Mouse (Mus musculus): Measurements from ENCODE around the gene 2210016L21Rik. TPM values are rescaled to one million over a fixed set of nuclear protein-coding genes. Genes with fewer than 3 reads are reported as not detected.
A peak's percentile ranks its signal among the peaks of the same experiment; 100 is the strongest.

Gene 2210016L21Rik
- 84.1 and 106 TPM in 2 replicates for polyA plus RNA-seq (2015; fragmentation: Nextera tagmentation; extraction: Ambion mirVana)

DNA sequence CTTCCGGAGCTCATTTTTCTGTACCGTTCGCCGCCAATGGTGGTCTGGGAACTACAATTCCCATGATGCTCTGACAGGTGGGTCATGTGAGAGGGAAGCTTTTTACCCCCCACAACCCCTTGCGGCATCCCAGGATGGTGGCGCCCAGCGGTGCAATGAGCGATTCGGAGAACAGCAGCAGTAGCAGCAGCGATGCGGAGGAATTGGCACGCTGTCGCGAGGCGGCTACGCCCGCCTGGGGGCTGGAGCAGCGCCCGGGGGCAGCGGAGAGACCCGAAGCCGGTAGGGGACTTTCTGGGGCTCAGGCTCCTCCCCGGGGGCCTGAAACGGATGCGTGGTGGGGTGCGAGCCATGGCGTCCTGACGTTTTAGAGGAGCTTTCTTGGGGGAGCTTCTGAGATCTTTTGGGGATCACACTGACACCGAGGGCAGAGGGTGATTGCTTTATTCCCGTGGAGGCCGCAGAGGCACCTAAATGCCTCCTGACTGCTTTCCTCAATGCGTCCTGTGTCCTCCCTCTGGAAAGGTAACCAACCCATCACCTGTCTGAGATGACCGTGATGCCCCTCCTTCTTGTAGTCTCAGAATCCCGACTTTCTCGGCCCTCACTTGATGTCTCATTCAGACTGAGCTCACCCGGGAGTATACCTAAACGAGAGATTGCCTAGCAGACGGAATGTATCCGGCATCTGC is at the start of gene 2210016L21Rik:
Gene 2210016L21Rik, plus strand, starts transcription at position 85 of the 692 bp plus-strand sequence.
- Histone ChIP-seq H3K4me3 (replicated peaks; ENCODE audit: low read length) (peak within 1 kb of the TSS; percentile 71), H3K4me1 (replicated peaks; ENCODE audit: control insufficient read depth, insufficient read depth, low read length) (peaks cover 10% of the 10 kb centered on the region), H3K4me2 (ENCODE audit: low read length) (peak within 1 kb of the TSS; percentile 77), H3K36me3 (ENCODE audit: control insufficient read depth, insufficient read depth) (peaks cover 6% of the 10 kb centered on the region; the same call in 1 of the 2 replicates), H3K9ac (replicated peaks; ENCODE audit: low read depth, low read length) (peak within 1 kb of the TSS; percentile 78), H3K27ac (ENCODE audit: low read length) (peak within 1 kb of the TSS; percentile 78), H3K9me3 (ENCODE audit: control insufficient read depth, low read length) (peaks cover 5% of the 10 kb centered on the region; the same call in 1 of the 2 replicates), H3K27me3 (replicated peaks; ENCODE audit: control insufficient read depth, insufficient read depth, low read length) (no peaks in the 10 kb centered on the region)
- WGBS, result under 1% methylated on average over 39 of the region's 39 CpGs
- peak; percentile 99 for ATAC-seq

DNA sequence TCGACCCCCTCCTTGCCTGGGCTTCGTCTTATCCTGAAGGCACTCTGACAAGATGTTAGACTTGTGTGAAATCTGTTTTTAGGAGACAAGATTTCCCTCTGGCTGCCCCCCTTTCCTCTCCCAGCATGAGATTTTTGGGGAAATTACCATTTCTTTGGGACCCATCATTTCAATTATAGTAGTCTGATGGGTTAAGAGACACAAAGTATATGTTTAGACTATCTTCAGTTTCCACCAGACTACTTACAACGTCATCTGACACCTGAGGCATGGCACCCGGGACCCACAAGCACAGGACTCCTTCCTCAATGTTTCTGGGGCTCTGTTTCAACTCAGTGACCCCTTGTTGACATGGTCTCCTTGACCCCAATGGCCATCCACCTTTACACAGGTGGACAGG is 46.4 kb upstream of the 2210016L21Rik start:
- no peaks in the 10 kb centered on the region for H3K27me3 ChIP-seq (replicated peaks; ENCODE audit: control insufficient read depth, insufficient read depth, low read length)
- no peaks in the 10 kb centered on the region for H3K9me3 ChIP-seq (ENCODE audit: control insufficient read depth, low read length)
- ATAC-seq, result no peak
- H3K27ac ChIP-seq (ENCODE audit: low read length), result no peak overlapping the region
- no peak overlapping the region for H3K9ac ChIP-seq (replicated peaks; ENCODE audit: low read depth, low read length)
- peaks cover 5% of the 10 kb centered on the region; the same call in 1 of the 2 replicates for H3K4me1 ChIP-seq (replicated peaks; ENCODE audit: control insufficient read depth, insufficient read depth, low read length)
- H3K4me2 ChIP-seq (ENCODE audit: low read length), result no peak overlapping the region
- H3K4me3 ChIP-seq (replicated peaks; ENCODE audit: low read length), result no peak overlapping the region
- H3K36me3 ChIP-seq (ENCODE audit: control insufficient read depth, insufficient read depth), result no peaks in the 10 kb centered on the region
- WGBS, result 91% methylated on average over 4 of the region's 4 CpGs

DNA sequence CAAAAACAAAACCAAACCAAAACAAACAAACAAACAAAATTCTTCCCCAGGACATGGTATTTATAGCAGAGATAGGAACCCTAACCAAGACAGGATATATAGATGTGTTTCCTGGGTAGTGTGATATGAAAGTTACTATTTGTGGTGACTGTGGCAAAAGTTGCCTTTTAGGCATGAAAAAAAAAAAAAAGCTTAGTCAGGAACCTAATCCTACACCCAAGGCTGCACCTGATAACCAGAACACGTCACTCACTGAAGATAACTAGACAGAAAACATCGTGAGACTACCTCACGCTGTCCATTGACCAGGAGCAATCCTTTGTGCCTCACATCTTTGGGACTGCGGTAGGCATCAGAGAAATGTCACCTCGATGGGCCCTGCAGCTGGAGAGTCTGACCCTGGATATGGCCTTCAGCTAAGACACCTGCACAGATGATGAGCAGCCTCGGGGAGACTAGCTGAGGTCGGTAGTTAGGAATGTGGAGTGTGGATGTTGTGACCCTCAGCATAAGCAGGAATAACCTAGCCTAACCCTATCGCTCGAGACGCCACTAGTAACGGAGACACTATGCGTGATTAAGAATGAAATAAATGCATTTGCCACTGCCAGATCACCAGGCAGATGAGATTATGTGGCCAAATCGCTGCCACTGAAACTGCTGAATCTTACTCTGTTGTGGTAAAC is 45.1 kb upstream of the 2210016L21Rik start, which contains the start of gene Oasl2:
Gene Oasl2, plus strand, starts transcription at position 249 of the 686 bp plus-strand sequence.
- H3K27me3 ChIP-seq (replicated peaks; ENCODE audit: control insufficient read depth, insufficient read depth, low read length), result no peaks in the 10 kb centered on the region
- peaks cover 5% of the 10 kb centered on the region; the same call in 1 of the 2 replicates for H3K4me1 ChIP-seq (replicated peaks; ENCODE audit: control insufficient read depth, insufficient read depth, low read length)
- 70% methylated on average over 13 of the region's 13 CpGs for WGBS
- H3K9ac ChIP-seq (replicated peaks; ENCODE audit: low read depth, low read length), result no peak within 1 kb of the TSS
- no peak within 1 kb of the TSS for H3K27ac ChIP-seq (ENCODE audit: low read length)
- peak within 1 kb of the TSS; percentile 24 for H3K4me2 ChIP-seq (ENCODE audit: low read length)
- H3K9me3 ChIP-seq (ENCODE audit: control insufficient read depth, low read length), result no peaks in the 10 kb centered on the region
- H3K36me3 ChIP-seq (ENCODE audit: control insufficient read depth, insufficient read depth), result no peaks in the 10 kb centered on the region
- ATAC-seq, result no peak
- no peak within 1 kb of the TSS for H3K4me3 ChIP-seq (replicated peaks; ENCODE audit: low read length)

DNA sequence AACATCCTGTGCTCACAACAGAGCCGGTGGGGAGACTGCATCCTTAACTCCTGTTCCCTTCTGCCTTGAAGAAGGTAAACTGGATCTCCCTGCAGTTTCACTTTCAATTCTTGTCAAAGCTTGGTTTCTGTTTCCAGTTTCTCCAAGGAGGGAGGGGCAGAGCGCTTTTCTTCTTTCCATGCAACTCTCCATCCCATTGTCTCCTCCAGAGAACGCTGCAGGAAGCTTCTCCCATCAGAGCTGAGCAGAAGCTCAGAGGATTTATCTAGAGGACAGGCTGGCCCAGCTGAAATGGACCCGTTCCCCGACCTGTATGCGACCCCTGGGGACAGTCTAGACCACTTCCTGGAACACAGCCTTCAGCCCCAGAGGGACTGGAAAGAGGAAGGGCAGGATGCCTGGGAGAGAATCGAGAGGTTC is 44.6 kb upstream of the 2210016L21Rik start:
- Histone ChIP-seq H3K4me2 (ENCODE audit: low read length) (peak overlapping the region; percentile 24), H3K36me3 (ENCODE audit: control insufficient read depth, insufficient read depth) (no peaks in the 10 kb centered on the region), H3K9me3 (ENCODE audit: control insufficient read depth, low read length) (no peaks in the 10 kb centered on the region), H3K4me1 (replicated peaks; ENCODE audit: control insufficient read depth, insufficient read depth, low read length) (peaks cover 5% of the 10 kb centered on the region; the same call in 1 of the 2 replicates), H3K9ac (replicated peaks; ENCODE audit: low read depth, low read length) (no peak overlapping the region), H3K27ac (ENCODE audit: low read length) (no peak overlapping the region), H3K4me3 (replicated peaks; ENCODE audit: low read length) (no peak overlapping the region), H3K27me3 (replicated peaks; ENCODE audit: control insufficient read depth, insufficient read depth, low read length) (no peaks in the 10 kb centered on the region)
- ATAC-seq, result no peak
- WGBS, result 8% methylated on average over 7 of the region's 7 CpGs

DNA sequence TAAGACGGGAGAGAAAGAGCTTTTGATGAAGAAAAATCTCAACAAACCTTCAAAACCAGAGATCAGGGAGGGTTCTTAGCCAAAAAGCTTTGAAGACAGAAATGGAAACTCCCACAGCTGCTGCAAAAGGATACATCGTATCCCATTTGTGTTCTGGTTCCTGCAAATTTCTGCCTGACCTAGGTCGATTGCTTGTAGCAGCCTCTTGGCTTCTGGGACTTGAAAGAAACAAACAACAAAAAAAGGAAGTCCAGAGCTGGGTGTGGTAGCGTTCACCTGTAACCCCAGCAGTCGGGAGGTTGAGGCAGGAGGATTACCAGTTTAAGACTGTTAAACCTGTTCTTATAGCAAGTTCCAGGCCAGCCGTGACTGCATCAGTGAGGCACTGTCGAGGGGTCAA is 43.1 kb upstream of the 2210016L21Rik start:
- no peak overlapping the region for H3K4me3 ChIP-seq (replicated peaks; ENCODE audit: low read length)
- ATAC-seq, result no peak
- no peaks in the 10 kb centered on the region for H3K9me3 ChIP-seq (ENCODE audit: control insufficient read depth, low read length)
- no peaks in the 10 kb centered on the region for H3K27me3 ChIP-seq (replicated peaks; ENCODE audit: control insufficient read depth, insufficient read depth, low read length)
- no peak overlapping the region for H3K9ac ChIP-seq (replicated peaks; ENCODE audit: low read depth, low read length)
- H3K4me1 ChIP-seq (replicated peaks; ENCODE audit: control insufficient read depth, insufficient read depth, low read length), result peaks cover 5% of the 10 kb centered on the region; the same call in 1 of the 2 replicates
- no peak overlapping the region for H3K27ac ChIP-seq (ENCODE audit: low read length)
- H3K36me3 ChIP-seq (ENCODE audit: control insufficient read depth, insufficient read depth), result no peaks in the 10 kb centered on the region
- 84% methylated on average over 7 of the region's 7 CpGs for WGBS
- H3K4me2 ChIP-seq (ENCODE audit: low read length), result no peak overlapping the region

DNA sequence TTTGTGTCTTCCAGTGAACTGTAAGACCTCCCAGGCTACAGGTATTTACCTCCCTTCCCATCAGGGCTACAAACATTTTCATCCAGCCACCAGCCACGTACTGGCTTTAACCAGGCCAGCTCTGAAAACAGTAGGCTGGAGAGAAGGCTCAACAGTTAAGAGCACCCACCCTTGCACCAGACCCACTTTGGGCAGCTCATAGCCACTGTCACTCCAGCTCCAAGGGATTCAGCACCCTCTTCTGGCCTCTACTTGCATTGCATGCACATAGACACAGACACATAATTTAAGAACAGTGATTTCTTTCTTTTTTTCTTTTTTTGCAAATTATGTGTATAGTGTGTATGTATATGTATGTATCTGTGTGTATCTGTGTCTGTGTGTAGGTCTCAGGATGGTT is 39.5 kb upstream of the 2210016L21Rik start:
- no peaks in the 10 kb centered on the region for H3K9me3 ChIP-seq (ENCODE audit: control insufficient read depth, low read length)
- no peaks in the 10 kb centered on the region for H3K27me3 ChIP-seq (replicated peaks; ENCODE audit: control insufficient read depth, insufficient read depth, low read length)
- no peak overlapping the region for H3K9ac ChIP-seq (replicated peaks; ENCODE audit: low read depth, low read length)
- WGBS, result 12% methylated on average over 1 of the region's 1 CpGs
- no peak for ATAC-seq
- H3K4me1 ChIP-seq (replicated peaks; ENCODE audit: control insufficient read depth, insufficient read depth, low read length), result peaks cover 2% of the 10 kb centered on the region; the same call in 1 of the 2 replicates
- no peak overlapping the region for H3K4me2 ChIP-seq (ENCODE audit: low read length)
- no peaks in the 10 kb centered on the region for H3K36me3 ChIP-seq (ENCODE audit: control insufficient read depth, insufficient read depth)
- H3K27ac ChIP-seq (ENCODE audit: low read length), result no peak overlapping the region
- H3K4me3 ChIP-seq (replicated peaks; ENCODE audit: low read length), result no peak overlapping the region

DNA sequence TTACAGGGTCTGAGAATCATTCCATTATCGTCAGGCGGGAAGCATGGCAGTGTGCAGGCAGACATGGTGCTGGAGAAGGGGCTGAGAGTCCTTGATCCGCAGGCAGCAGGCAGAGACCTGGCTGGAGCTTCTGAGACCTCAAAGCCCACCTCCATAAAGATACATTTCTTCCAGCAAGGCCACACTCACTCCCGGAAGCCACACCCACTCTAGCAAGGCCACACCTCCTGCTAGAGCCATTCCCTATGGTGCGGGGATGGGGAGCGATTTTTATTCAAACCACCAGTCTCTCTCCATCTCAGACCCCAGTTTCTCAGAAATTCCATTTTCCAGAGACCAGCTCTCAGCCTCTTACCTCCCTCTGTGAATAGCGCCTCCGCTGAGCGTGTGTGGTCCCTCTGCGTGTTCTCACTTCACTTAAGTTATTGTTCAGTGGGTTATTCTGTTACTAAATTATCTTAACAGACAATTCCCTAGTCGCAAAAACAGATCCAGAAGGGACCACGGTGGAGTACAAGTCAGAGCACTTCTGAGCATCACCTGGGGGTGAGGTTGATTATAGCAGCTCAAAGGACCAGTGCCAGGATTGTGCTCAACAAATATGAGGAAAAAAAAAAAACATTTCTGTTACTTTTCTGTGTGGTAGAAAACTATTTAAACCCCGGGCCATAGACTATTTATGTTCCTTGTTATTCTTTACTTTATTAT is 33.2 kb upstream of the 2210016L21Rik start:
- no peaks in the 10 kb centered on the region for H3K36me3 ChIP-seq (ENCODE audit: control insufficient read depth, insufficient read depth)
- H3K27ac ChIP-seq (ENCODE audit: low read length), result no peak overlapping the region
- ATAC-seq, result no peak
- no peak overlapping the region for H3K4me2 ChIP-seq (ENCODE audit: low read length)
- no peak overlapping the region for H3K9ac ChIP-seq (replicated peaks; ENCODE audit: low read depth, low read length)
- H3K4me3 ChIP-seq (replicated peaks; ENCODE audit: low read length), result no peak overlapping the region
- 52% methylated on average over 13 of the region's 13 CpGs for WGBS
- no peaks in the 10 kb centered on the region for H3K27me3 ChIP-seq (replicated peaks; ENCODE audit: control insufficient read depth, insufficient read depth, low read length)
- H3K4me1 ChIP-seq (replicated peaks; ENCODE audit: control insufficient read depth, insufficient read depth, low read length), result no peaks in the 10 kb centered on the region
- H3K9me3 ChIP-seq (ENCODE audit: control insufficient read depth, low read length), result no peaks in the 10 kb centered on the region

DNA sequence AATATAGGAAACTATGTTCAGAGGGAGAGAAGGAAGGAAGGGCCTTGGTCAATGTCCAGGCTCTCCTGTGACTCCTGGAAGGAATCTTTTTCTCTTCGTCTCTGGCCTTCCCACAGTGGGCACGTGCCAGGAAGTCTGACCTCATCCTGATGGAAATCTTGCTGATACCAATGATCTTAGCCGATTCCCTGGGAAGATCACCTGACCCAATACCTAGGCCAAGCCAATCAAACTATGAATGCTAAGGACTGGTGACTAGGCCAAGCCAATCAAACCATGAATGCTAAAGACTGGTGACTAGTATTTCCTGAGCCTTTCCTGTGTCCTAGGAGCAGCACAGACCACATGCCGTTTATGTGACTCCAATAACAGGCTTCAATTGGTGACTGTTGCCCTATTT is 28.3 kb upstream of the 2210016L21Rik start:
- Histone ChIP-seq H3K27ac (ENCODE audit: low read length) (no peak overlapping the region), H3K4me2 (ENCODE audit: low read length) (no peak overlapping the region), H3K9me3 (ENCODE audit: control insufficient read depth, low read length) (no peaks in the 10 kb centered on the region), H3K4me3 (replicated peaks; ENCODE audit: low read length) (no peak overlapping the region), H3K4me1 (replicated peaks; ENCODE audit: control insufficient read depth, insufficient read depth, low read length) (no peaks in the 10 kb centered on the region), H3K36me3 (ENCODE audit: control insufficient read depth, insufficient read depth) (no peaks in the 10 kb centered on the region), H3K27me3 (replicated peaks; ENCODE audit: control insufficient read depth, insufficient read depth, low read length) (no peaks in the 10 kb centered on the region), H3K9ac (replicated peaks; ENCODE audit: low read depth, low read length) (no peak overlapping the region)
- ATAC-seq, result no peak
- WGBS, result 81% methylated on average over 4 of the region's 4 CpGs

DNA sequence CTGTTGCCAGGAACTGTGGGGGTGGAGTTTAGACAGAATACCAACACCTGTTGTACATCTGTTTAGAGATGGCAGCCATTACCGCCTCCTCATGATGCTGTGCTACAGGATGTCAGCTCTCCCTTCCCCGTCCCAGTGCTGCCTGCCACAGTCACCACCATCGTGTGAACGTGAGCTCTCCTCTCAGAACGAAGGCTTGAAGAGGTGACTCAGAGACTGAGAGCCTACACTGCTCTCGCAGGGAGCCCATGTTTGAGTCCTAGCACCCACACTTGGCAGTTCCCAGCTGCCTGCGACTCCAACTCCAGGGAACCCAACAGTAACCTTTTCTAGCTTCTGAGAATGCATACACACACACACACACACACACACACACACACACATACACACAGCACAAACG is 27.1 kb upstream of the 2210016L21Rik start:
- Histone ChIP-seq H3K4me3 (replicated peaks; ENCODE audit: low read length) (no peak overlapping the region), H3K9ac (replicated peaks; ENCODE audit: low read depth, low read length) (no peak overlapping the region), H3K36me3 (ENCODE audit: control insufficient read depth, insufficient read depth) (no peaks in the 10 kb centered on the region), H3K27me3 (replicated peaks; ENCODE audit: control insufficient read depth, insufficient read depth, low read length) (no peaks in the 10 kb centered on the region), H3K9me3 (ENCODE audit: control insufficient read depth, low read length) (no peaks in the 10 kb centered on the region), H3K4me1 (replicated peaks; ENCODE audit: control insufficient read depth, insufficient read depth, low read length) (no peaks in the 10 kb centered on the region), H3K27ac (ENCODE audit: low read length) (no peak overlapping the region), H3K4me2 (ENCODE audit: low read length) (no peak overlapping the region)
- 78% methylated on average over 8 of the region's 8 CpGs for WGBS
- no peak for ATAC-seq
